Mouse (Mus musculus): ENCODE measurements around the gene Hoxd11. TPM values are rescaled to one million over a fixed set of nuclear protein-coding genes. Genes with fewer than 3 reads are reported as not detected.

The Hoxd11 gene
- total RNA-seq, 2 experiments from 2014 or later, result not detected

DNA sequence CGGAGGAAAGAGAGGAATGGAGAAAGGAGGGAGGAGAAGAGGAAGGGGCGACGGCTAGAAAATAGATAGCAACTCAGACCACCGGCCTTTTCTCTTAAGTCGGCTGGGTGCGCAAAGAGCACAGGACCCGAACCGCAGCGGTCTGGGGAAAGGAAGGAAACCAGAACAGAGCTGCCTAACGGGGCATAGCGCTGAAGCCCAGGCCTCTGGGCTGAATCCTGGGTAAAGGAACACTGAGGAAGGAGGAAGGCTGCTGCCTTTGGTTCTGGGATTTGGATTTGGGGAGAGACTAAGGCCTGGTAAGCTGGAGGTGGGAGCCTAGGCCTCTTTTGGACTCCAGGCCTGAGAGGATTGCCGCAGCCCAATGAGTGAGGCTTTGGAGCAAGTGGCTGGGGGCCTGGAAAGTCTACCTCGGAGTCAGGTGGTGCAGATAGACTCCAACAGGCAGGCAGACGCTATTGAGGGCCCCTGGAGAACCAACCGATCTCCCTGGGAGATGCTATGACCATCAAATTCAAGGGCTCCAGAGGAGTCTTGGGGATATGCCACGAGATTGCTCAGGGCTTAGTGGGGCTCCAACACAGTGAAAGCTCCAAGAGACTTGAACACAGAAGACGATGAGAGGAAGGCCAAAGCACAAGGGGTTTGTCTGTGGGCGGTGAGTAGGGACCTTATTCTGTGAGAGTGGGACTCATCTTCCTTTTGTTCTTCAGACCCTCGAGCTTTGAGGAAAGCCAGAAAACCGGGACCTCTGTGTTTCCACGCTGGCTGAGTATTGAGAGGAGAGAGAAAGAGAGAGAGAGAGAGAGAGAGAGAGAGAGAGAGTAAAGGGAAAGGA lies 1.4 kb downstream of the Hoxd11 start:
- no peak for DNase-seq (ENCODE audit: low spot score in 2 of 2)

DNA sequence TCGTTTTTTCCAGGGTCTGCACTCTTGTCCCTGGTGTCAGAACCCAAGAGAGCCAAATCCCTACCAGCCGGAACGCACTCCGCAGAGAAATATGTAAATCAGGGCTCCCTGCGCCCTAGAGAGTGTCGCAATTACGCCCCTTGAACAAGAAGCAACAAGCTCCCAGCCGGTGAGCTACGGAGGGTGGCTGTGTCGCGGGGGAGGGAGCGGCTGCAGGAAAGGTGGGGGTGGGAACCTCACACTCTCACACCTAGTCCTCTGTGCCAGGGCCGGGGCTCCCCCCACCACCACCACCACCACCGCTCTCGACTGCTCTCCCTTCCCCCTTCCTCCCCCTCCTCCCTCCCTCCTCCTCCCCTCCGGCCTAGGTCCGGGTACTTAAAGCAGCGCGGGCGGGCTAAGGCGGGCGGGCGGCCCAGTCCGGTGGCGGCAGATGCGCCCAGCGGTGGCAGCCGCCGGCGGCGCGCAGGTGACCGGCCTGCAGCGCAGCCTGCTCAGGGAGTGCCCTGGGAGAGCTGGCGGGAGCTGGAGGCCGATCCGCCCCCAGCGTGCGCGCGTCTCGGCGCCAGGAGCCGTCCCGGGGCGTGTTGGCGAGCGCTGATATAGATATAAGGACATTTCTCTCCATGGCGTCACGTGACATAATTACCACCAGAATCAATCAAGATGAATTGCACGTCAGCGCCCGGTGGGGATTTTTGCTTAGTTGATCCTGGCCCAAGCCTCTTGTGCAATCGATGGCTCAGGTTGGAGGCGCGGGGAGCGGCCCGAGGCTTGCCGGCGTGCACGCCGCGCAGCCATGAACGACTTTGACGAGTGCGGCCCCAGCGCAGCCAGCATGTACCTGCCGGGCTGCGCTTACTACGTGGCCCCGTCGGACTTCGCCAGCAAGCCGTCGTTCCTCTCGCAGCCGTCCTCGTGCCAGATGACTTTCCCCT lies 2.5 kb downstream of the Hoxd11 start:
- no peak for DNase-seq (ENCODE audit: low spot score in 2 of 2)

DNA sequence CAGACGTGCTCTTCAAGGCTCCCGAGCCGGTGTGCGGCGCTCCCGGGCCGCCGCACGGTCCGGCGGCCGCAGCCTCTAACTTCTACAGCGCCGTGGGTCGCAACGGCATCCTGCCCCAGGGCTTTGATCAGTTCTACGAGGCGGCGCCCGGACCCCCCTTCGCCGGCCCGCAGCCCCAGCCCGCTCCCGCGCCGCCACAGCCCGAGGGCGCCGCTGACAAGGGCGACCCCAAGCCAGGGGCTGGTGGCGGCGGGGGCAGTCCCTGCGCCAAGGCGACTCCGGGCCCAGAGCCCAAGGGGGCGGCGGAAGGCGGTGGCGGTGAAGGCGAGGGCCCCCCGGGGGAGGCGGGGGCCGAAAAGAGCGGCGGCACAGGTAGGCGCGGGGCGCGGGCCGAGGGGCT lies 3.4 kb downstream of the Hoxd11 start:
- DNase-seq (ENCODE audit: low spot score in 2 of 2), result no peak

DNA sequence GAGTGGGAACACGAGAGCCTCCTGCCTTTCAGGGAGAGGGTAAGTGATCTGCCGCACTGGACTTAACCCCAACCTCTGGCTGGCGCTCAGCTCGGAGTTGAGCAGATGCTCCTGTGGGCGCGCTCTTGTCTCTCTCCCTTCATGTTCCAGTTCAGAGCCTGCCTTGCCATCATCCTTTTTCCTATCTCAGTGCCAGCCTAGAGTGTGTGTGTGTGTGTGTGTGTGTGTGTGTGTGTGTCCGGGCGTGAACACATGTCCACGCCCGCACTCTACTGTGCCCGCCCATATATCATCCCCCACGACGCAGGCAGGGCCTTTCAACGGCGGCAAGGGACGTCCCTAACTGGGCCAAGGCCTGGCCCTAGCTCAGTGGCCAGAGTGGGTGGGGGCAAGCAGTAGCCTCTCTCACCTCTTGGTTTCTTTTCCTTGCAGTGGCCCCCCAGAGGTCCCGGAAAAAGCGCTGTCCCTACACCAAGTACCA lies 4.2 kb downstream of the Hoxd11 start:
- no peak for DNase-seq (ENCODE audit: low spot score in 2 of 2)

DNA sequence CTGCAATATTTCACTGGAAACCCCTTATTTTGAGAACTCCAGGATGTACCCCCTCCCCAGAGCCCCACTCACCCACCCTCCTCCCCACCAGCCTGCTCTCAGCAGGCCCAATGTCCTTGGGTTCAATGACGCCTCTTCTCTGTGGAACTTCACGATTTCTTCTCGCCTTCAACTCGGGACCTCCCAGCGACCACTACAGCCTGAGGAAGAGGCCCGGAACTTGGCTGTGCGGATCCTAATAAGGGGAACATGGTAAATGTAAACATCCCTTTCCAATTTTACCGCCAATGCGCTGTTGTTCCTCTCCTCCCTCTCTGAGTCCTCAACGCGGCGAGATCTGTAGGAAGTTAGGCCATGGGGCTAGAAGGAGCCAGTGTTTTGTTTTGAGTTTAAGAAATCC lies 4.7 kb downstream of the Hoxd11 start:
- no peak for DNase-seq (ENCODE audit: low spot score in 2 of 2)

DNA sequence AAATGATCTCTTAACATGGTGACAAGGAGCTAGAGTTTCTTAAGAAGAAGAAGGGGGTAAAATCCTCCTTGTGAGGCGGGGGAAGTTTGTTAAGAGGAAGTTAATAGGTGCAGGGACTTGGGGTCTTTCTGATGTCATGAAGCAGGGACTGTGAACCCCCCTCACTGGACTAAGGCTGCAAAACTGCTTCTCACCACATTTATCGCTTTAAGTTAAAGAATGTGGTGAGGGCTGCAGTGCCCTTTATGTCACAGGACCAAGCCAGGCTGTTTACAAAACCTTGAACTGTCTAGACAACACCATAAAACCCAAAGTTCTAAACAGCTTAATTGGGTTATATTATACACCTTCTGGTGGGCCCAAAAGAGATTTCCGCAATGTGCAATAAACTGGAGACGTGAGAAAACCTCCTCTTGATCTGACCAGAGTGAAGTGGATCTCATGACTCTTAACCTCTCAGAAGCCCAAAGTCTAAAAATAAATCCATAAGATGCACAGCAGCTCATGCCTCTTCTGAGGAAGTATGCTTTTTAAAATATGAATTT lies 5.8 kb downstream of the Hoxd11 start:
- DNase-seq (ENCODE audit: low spot score in 2 of 2), result no peak

DNA sequence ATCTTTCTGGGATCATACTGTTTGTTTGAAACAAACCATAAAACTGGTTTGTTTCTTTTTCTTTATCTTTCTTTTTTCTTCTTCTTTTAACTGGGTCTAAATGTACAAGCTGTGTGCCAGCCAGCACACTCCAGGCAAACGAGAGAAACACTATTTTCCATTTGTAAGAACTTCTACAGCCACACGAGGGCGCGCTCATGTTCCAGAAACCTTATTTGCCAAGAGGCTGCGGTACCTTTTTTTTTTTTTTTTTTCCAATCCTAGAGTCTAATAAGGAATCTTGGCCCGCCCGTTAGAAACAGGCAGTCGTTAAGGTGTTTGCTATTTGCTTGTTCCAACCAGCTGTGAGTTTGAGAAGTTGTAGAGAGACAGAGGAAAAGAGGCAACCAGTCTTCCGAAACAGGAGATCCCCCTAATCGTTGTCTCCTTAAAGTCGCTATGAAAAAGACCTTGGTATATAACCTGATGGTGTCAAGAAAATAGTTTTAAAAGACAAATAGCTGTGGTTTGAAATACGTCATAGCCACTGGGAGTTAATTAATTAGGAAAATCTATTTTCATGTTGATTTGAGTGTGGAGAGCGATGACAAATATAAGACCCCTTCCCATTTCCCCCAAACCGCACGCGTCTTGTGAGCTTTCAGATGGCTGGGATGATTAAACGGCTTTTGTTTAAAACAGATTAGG lies 7.1 kb downstream of the Hoxd11 start:
- DNase-seq (ENCODE audit: low spot score in 2 of 2), result peak; percentile 44 to 52

DNA sequence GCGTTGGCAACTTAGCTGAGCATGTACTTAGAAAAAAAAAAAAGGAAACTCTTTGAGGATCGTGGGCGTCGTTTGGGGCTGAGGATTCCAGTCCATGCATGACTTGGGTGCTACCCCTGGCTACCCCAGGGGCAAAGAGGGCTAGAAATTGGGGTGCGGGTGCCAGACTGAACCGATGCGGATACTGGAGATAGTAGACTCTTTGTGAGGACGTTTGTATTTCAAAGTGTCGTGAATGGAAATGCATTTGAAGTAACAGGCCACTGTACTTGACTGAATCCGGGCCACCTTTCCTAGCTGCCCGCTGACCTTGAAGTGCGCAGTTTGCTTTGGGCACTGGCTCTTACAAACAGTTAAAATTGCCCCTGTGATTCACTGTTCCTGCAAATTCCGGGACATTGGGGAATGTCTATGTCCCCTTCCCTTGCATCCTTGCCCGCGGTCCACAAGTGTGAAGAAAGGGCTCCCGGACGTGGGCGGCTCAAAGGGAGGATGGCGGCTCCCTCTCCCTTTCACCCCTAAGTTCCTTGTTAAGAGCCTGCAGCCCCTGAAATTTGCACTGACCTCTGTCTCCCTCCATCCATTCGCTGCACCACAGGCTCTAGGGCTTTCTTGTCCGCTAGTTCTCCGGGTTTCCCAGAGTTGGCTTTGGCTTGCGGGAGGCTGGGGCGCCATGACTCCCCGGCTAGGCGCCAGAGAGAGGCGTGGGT lies 7.8 kb downstream of the Hoxd11 start:
- no peak for DNase-seq (ENCODE audit: low spot score in 2 of 2)

DNA sequence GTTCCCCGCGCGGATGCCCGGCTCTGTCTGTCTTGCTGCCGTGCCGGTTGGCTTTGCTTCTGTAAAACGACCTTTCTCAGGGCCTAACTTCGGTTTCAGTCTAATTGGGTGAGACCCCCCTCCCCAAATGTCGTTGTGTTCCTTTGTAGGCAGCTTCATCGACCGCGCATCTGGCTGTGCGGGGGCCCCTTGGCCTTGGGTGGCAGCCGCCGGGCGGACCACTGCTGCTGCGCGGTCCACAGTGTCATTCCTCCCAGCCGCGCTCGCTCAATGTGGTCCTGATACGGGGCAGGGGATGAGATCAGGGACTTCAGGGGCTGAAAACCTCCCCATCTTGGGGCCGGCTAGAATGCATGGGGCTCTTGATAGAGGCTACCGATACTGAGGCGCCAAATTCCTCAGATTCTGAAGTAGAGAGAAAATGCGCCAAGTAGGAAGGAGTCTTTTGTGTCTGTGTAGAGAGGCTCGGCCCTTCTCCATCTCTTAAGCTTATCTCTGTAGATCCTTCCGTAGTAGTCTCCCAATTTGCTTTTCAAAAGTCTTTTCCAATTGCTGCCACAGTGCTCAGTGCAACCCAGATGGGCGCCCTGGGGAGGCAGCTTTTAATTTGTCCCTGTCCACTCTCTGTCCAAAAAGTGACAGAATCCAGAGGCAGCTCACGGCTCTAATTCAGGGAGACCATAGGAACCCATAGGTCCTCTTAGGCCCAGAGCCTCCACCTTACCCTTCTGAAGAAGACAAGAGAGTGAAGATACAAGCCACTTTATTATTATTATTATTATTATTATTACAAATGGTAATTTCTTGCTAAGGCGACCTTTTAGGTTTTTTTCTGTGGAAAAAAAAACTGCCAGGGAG lies 8.6 kb downstream of the Hoxd11 start:
- DNase-seq (ENCODE audit: low spot score in 2 of 2), result no peak

DNA sequence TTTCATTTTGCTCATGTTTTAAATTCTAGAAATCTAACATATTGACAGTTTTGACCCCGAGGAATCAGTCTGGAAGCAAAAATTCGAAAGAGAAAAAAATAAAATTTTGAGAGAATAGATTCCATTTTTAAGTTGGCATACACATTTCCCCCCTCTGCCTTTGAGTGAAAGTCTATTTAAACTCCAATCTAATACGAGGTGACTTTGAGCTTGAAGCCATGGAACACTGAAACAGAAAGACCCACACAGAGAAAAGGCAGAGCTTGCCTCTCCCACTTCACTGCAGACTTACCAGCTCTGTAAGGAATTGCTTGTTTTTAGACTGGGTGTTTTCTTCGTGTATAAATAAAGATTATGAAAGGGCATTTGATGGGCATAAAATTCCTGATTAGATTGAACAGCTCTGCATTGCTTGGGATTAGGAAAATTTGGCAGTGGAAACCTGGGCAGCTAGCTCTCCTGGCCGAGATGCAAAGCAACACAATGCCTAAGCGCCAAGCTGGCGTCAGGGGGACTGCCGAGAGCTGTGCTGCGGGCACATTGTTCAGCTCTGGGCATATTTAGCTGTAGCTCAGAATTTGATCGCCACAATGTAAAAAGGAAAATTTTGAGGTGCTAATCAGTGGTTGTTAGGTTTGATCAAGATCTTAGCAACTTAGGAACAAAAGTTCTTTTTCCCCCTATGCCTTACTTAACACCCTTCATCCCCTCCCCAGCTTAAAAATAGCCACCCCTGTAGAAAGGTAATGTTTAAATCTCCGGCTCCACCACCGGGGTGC lies 9.6 kb downstream of the Hoxd11 start:
- DNase-seq (ENCODE audit: low spot score in 2 of 2), result no peak

DNA sequence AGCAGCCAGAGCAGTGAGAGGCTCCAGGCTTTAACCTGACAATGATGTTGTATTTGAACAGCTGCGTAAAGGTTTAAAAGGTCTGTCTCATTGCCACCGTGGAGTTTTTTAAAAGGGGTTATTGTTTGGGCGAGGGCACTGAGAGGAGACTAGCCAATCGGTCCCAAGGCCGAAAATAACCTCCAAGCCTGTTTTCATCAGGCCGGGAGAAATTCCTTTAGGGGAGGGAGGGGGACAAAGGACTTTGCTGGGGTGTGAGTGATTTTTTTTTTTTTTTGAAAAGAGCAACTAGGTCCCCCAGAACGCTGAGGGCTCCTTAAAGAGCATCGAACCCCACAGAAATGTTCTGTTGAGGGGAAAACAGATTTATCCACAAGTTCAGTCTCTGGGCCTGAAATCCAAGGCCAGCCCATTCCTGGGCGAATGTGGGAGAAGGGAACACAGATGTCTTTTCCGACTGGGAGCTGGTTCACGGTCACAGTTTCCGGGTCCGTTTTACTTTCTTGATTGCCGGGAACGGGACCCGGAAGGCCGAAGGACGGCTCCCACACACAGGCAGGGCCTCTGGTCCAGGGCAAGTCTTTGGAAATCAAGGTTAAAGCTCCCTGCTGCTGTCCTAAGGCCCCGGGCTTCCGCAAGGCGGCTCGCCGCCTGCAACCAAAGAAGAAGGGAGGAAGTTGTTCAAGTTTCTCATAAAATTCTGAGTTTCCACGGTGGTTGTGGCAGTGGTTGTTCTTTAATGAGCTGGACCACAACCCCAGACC lies 10.4 kb downstream of the Hoxd11 start:
- no peak for DNase-seq (ENCODE audit: low spot score in 2 of 2)

DNA sequence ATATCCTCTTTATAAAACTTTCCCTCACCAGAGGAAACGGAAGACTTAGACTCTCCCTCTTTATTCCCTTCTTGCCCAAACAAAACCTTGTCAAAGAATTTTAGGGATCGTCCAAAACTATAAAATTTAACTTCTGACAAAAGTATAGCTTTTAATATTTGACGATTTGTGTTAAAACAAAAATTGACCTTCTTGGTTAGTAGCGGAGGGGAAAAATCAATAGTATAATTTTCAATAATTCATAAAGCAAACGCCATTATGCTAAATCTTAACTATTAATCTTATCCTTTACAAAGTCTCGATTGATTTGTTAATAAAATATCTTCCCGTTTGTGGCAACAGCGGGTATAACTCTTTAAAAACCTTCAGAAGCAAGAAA lies 11.0 kb downstream of the Hoxd11 start:
- DNase-seq (ENCODE audit: low spot score in 2 of 2), result no peak

DNA sequence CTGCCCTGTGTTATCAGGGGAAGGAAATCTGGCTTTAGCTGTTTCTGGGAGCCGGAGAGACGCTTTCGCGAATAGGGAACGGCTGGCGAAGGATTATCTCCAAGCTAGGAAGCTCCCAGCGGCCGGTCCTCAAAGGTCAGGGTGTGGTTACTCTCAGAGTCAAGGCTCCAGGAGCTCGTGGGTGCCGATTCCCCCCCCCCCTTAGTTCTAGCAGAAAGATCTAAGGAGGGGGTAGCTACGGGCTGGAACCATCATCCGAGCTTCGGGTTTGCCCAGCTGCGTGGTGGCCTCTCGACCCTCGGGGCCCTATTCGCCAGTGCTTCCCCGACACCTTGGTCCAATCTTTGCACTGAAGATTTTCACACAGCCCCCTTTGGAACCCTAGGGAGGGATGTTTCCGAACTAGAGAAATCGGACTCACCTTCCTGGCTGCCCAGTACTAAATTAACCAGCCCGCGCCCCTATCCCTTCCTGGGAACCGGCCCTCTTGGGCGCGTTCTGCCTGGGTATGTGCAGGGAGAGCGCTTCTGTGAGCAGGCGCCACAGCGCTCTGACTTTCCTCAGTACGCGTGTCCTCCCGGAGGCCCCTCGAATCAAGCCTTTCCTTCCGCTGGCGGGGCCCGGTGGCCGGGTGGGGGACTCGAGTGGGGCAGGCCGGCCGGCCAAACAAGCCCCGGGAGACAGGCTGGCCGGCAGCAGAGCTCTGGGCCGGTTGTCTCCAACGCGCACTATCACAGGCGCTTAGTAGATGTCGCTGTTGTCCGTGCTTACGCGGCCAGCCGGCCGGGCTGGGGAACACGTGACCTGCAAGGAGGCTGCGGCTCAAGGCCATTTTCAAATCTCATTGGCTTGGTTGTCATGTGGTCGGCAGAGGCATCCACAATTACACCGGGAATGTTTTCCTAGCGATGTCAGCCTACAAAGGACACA lies 11.9 kb downstream of the Hoxd11 start, which contains the start of gene Hoxd10:
Gene Hoxd10, plus strand, starts transcription at position 903 of the 930 bp plus-strand sequence.
- no peak for DNase-seq (ENCODE audit: low spot score in 2 of 2)

DNA sequence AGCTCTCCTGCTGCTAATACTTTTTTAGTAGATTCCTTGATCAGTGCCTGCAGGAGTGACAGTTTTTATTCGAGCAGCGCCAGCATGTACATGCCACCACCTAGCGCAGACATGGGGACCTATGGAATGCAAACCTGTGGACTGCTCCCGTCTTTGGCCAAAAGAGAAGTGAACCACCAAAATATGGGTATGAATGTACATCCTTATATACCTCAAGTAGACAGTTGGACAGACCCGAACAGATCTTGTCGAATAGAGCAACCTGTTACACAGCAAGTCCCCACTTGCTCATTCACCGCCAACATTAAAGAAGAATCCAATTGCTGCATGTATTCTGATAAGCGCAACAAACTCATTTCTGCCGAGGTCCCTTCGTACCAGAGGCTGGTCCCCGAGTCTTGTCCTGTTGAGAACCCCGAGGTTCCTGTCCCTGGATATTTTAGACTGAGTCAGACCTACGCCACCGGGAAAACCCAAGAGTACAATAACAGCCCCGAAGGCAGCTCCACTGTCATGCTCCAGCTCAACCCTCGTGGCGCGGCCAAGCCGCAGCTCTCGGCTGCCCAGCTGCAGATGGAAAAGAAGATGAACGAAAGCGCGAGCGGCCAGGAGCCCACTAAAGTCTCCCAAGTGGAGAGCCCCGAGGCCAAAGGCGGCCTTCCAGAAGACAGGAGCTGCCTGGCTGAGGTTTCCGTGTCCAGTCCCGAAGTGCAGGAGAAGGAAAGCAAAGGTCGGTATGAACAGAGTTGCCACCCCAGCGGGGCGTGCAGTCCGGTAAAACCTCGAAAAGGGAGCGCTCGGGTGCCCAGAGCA lies 12.8 kb downstream of the Hoxd11 start:
- no peak for DNase-seq (ENCODE audit: low spot score in 2 of 2)

DNA sequence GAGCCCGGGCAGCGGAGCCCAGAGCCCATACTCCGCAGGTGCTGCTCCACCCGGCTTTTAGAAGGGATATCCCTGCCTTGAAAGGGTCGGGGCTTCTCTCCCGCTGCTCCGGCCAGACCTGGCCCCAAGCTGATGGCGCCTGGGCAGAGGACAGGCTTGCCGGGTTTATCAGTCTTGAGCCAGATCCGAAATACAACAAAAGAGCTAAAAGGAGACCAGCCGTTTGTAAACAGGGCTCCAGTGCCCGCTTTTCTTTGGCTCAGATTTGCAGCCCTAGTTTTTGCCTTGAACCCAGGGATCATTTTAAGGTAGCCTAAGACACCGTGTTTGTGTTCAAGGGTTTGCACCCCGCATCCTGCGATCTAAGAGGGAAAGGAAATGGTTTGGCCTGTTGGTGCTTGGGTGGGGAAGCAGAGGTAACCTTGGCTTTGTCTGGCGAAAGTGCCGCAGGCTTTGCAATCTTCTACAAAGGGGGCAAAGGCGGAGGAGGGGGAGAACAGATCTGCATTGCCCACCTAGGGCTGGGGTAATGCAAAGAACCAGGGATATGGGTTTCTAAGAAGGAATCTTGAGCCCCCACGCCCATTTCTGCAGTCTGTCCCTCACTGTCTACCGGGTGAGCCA lies 13.6 kb downstream of the Hoxd11 start:
- DNase-seq (ENCODE audit: low spot score in 2 of 2), result no peak

DNA sequence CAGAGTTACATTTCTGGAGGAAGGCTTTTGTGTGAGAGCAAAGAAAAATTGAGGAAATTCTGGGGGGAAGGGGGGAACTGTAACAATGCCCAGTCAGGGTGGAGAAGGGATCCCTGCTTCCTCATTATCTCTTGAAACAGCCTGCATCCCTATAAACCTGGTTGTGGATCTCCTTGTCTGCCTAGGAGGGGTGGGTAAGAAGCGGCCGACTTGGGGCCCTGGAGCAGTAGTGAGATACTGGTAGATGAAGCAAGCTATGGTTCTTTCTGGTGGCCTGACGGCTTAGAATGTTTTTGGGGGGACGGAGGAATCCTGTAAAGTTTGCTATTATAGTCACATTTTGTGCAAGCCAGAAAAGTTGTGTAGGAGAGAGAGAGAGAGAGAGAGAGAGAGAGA lies 14.1 kb downstream of the Hoxd11 start:
- DNase-seq (ENCODE audit: low spot score in 2 of 2), result no peak

Measured in layer of hippocampus, postnatal 14 days (tissue).